Mouse (Mus musculus) kidney, embryonic 14.5 days (tissue): ENCODE results near the gene Etnk2. TPM values are rescaled to one million over a fixed set of nuclear protein-coding genes. Genes with fewer than 3 reads are reported as not detected.

ENCODE experiments used
- ATAC-seq: fragments of 200-750 bp; cut with Nextera tagmentation; 2 replicates; pipeline ENCODE4 v1.8.0; 2017; ENCODE audit warnings: moderate number of reproducible peaks, mild to moderate bottlenecking, moderate TSS enrichment, moderate library complexity; ENCODE audit not compliant: low FRiP score, low TSS enrichment
- H3K27ac ChIP-seq: fragments of 300-500 bp; sonication (generic); 2 replicates; pipeline ENCODE4 v1.5.1; 2014; ENCODE audit warnings: low read depth, mild to moderate bottlenecking, low read length, moderate library complexity, mixed read lengths
- H3K27me3 ChIP-seq: fragments of 300-500 bp; sonication (generic); 2 replicates; pipeline ENCODE4 v1.6.1; 2014; ENCODE audit warnings: mild to moderate bottlenecking, low read length; ENCODE audit not compliant: control insufficient read depth, insufficient read depth
- H3K36me3 ChIP-seq: fragments of 300-500 bp; sonication (generic); 2 replicates; pipeline ENCODE4 v1.6.1; 2014; ENCODE audit warnings: low read length, mixed read lengths; ENCODE audit not compliant: control insufficient read depth, insufficient read depth
- H3K4me1 ChIP-seq: fragments of 300-500 bp; sonication (generic); 2 replicates; pipeline ENCODE4 v1.6.1; 2014; ENCODE audit warnings: low read length, mixed read lengths; ENCODE audit not compliant: control insufficient read depth, insufficient read depth
- H3K4me2 ChIP-seq: fragments of 300-500 bp; sonication (generic); replicated peaks from 2 replicates; pipeline ENCODE4 v1.6.1; 2014; ENCODE audit warnings: low read depth, mild to moderate bottlenecking, low read length
- H3K4me3 ChIP-seq: fragments of 300-500 bp; sonication (generic); 2 replicates; pipeline ENCODE4 v1.5.1; 2014; ENCODE audit warnings: mild to moderate bottlenecking, low read length
- H3K9ac ChIP-seq: fragments of 300-500 bp; sonication (generic); 2 replicates; pipeline ENCODE4 v1.6.1; 2014; ENCODE audit warnings: low read depth, mild to moderate bottlenecking, low read length, moderate library complexity
- H3K9me3 ChIP-seq: fragments of 300-500 bp; sonication (generic); 2 replicates; pipeline ENCODE4 v1.6.1; 2016; ENCODE audit warnings: low read length; ENCODE audit not compliant: control insufficient read depth
- WGBS: fragments of 180-500 bp; shearing (Covaris S2); extraction: QIAGEN DNeasy Blood & Tissue Kit; methylation state at CpG from one replicate; pipeline ENCODE4 v1.1.7; 2014; 5-methylcytosine and 5-hydroxymethylcytosine counted together
- polyA plus RNA-seq: library from polyadenylated mRNA; unstranded; fragments of >200 nt; fragmentation: Nextera tagmentation; extraction: Ambion mirVana; gene quantifications from 2 replicates; pipeline ENCODE4 v1.2.1, GENCODE M21; 2014

Gene Etnk2
- polyA plus RNA-seq, 1 experiment from 2014 or later, result 2.0 TPM

DNA sequence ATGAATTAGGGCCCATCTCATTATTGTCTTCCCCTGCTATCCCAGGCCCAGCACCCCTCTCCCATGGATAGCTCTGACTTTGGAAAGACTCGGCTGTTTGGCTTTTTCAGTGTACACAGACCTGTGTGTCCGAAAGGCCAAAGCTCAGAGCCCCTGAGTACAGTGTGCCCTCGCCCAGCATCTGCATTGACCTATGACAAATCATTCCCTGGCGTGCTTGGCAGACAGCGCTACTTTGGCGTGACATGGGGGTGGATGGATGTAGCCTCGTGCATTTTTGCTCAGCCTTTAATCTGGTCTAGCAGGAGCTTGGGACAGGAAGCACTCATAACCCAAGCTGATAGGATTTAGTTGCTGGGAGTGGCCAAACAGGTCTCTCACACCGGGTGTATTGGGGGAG is 8.7 kb downstream of the Etnk2 start:
- Histone ChIP-seq H3K27me3 (no peaks in the 10 kb centered on the region; the same call in 1 of the 2 replicates), H3K36me3 (no peaks in the 10 kb centered on the region), H3K4me2 (no peak overlapping the region), H3K4me1 (peaks cover 8% of the 10 kb centered on the region), H3K9ac (no peak overlapping the region), H3K4me3 (no peak overlapping the region), H3K27ac (no peak overlapping the region), H3K9me3 (no peaks in the 10 kb centered on the region)
- no peak for ATAC-seq
- 49% methylated on average over 8 of the region's 8 CpGs for WGBS

DNA sequence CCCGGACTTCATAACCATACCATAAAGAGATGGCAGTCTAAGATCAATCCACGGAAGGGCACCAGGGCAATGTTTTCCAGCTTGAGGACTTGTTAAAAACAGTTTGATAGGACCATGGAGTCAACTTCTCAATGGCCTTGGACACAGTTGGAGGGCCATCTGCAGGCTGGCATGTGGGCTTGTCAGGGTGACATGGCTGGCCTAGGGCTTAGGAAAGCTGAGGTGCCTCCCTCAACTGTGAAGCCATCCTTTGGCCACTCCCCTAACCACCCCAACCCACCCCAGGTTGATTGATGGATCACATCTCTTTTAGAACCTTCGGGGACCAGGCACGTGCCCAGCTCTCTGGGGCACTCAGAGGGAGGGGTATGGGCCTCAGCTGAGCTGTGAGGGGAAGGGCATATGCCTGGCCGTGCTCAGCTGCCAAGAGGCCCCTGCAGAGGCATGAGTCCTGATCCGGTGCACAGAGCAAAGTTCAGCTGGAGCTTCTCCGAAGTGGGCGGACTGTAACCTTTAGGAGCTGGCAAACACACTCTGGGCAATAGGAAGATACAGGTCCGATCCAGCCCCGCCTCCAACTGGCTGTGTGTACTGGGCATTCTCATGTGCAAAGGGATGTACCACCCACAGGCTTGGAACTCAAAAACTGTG is 12.4 kb downstream of the Etnk2 start:
- H3K27me3 ChIP-seq, result no peaks in the 10 kb centered on the region
- no peaks in the 10 kb centered on the region for H3K9me3 ChIP-seq
- H3K9ac ChIP-seq, result no peak overlapping the region
- H3K4me3 ChIP-seq, result no peak overlapping the region
- H3K36me3 ChIP-seq, result no peaks in the 10 kb centered on the region
- WGBS, result 53% methylated on average over 10 of the region's 10 CpGs
- H3K27ac ChIP-seq, result no peak overlapping the region
- no peak for ATAC-seq
- no peak overlapping the region for H3K4me2 ChIP-seq
- peaks cover 3% of the 10 kb centered on the region; the same call in 1 of the 2 replicates for H3K4me1 ChIP-seq

DNA sequence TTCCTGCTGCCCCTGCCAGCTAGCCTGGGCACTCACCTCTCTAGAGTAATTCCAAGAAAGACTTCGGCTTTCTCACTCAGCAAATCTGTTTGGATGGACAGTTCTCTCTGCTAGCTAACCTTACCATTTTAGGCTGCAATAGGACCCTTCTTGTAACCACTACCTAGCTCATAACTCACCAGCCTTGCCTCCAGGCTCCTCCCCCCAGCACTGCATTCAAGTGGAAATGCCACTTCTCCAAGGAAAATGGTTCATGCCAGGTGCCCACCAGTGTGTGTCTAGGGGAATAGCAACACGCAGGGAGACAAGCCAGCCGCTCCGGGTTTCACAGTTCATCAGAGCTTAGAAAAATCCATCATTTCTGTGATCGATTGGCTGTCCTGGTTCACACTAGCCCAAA is 14.2 kb downstream of the Etnk2 start:
- Histone ChIP-seq H3K4me1 (peaks cover 3% of the 10 kb centered on the region; the same call in 1 of the 2 replicates), H3K27ac (no peak overlapping the region), H3K9ac (no peak overlapping the region), H3K4me2 (no peak overlapping the region), H3K4me3 (no peak overlapping the region), H3K9me3 (no peaks in the 10 kb centered on the region), H3K36me3 (peaks cover 1% of the 10 kb centered on the region; the same call in 1 of the 2 replicates), H3K27me3 (no peaks in the 10 kb centered on the region)
- no peak for ATAC-seq
- WGBS, result 78% methylated on average over 5 of the region's 5 CpGs

DNA sequence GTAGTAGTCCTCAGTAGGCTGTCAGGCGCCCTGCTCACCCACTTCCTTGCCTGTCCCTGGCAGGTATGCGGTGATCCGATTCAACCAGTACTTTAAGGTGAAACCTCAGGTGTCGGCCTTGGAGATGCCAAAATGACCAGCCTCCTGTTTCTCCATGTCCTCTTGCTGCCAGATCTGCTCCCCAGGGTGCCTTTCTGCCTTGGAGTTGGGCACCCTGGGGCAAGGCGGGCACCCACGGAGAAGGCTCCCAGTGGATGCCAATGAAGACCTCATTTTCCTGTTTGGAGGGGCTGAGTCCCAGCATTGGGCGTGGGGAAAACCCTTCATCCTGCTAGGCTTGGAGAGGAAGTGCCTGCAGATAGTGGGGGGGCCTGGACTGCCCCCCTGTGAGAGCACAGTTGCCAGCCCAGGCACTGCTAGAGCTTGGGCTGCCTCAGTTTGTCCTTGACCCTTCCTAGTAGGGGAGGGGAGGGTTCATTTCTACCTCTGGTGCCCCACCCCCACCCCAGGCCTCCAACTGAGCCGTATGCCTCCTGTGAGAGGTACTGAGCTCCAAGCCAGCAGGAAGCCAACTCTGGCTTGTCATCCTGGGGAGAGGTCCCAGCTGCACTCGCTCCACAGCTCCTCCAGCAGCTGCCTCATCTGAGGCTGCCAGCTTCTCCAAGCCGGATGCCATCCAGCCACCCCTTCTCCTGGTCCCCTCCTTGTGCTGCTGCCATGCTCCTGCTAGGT is 16.0 kb downstream of the Etnk2 start:
- no peak for ATAC-seq
- Histone ChIP-seq H3K4me3 (no peak overlapping the region), H3K9ac (no peak overlapping the region), H3K4me1 (peaks cover 3% of the 10 kb centered on the region; the same call in 1 of the 2 replicates), H3K9me3 (no peaks in the 10 kb centered on the region), H3K36me3 (peaks cover 20% of the 10 kb centered on the region; the same call in 1 of the 2 replicates), H3K4me2 (no peak overlapping the region), H3K27me3 (no peaks in the 10 kb centered on the region), H3K27ac (no peak overlapping the region)
- WGBS, result 68% methylated on average over 10 of the region's 10 CpGs

DNA sequence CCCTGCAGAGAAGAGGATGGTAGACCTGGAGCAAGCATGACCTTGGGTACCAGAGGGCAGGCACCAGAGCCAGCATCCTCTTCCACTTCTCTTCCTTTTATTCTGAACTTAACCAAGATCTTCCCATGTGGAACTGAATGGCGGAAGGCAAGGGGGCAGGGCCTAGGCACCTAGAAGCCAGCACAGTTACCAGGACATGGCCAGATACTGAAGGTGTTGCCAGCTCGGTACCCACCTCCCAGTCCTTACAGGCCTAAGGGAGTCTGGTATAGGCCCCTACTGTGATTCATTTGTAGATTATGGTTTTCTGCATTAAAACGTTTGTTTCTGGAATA is 16.6 kb downstream of the Etnk2 start:
- no peak overlapping the region for H3K4me3 ChIP-seq
- no peak overlapping the region for H3K9ac ChIP-seq
- H3K27ac ChIP-seq, result no peak overlapping the region
- peaks cover 25% of the 10 kb centered on the region for H3K36me3 ChIP-seq
- 64% methylated on average over 3 of the region's 3 CpGs for WGBS
- no peak for ATAC-seq
- no peaks in the 10 kb centered on the region for H3K27me3 ChIP-seq
- peaks cover 3% of the 10 kb centered on the region; the same call in 1 of the 2 replicates for H3K4me1 ChIP-seq
- H3K9me3 ChIP-seq, result no peaks in the 10 kb centered on the region
- no peak overlapping the region for H3K4me2 ChIP-seq

DNA sequence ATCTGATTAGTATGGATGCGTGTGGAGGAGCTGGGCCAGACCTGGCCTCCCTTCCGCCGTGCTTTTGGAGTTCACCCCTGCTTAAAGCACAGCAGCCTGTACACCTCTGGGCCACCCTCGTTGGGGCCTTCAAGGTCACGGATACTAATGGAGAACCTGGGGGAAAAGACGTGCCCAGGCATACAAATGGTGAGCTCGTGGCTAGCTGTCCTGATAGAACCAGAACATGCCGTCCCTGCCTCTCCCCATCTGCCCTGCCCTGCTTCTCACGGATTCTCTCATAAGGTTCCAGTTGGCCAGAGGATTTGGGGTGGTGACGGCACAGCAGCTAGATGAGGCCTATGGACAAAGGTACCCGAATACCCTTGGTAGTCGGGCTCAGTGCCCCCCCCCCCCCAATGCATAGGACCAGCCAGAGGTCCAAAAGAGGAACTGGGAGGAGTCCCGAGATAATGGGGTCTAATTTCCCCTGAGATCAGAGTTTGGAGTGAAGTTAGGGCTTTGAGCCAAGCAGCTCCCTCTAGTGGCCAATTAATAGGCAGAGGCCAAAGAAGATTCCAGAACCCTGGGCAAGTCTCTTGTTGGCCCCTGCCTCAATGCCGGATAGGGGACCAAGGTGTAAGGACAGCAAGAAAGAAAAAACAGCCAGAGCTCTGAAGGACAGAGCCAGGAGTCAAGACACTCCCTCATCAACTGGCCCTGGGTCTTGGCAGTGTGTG is 17.1 kb downstream of the Etnk2 start:
- H3K27ac ChIP-seq, result no peak overlapping the region
- H3K9me3 ChIP-seq, result no peaks in the 10 kb centered on the region
- H3K4me3 ChIP-seq, result no peak overlapping the region
- H3K4me2 ChIP-seq, result no peak overlapping the region
- H3K4me1 ChIP-seq, result peaks cover 3% of the 10 kb centered on the region; the same call in 1 of the 2 replicates
- H3K27me3 ChIP-seq, result no peaks in the 10 kb centered on the region
- 71% methylated on average over 14 of the region's 14 CpGs for WGBS
- H3K9ac ChIP-seq, result no peak overlapping the region
- no peak for ATAC-seq
- H3K36me3 ChIP-seq, result peaks cover 30% of the 10 kb centered on the region

DNA sequence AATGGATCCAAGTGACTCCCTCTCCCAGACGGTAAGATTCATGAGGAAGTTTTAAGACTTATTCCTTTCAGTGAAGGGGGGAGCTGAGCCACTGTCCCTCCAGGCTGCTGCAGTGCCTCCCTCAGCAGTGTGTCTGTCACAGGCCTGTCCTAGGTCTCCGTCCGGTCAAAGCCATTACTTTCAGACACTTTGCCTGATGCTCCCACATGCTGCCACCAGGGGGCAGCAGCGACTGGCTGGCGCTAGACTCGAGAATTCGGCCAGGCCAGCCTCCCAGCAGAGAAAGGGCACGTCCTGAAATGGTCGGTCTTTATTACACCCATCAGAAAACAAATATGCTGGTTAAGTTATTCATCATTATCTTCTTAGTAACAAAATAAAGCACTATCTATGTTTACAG is 18.6 kb downstream of the Etnk2 start:
- Histone ChIP-seq H3K27me3 (no peaks in the 10 kb centered on the region), H3K4me1 (peaks cover 3% of the 10 kb centered on the region; the same call in 1 of the 2 replicates), H3K9me3 (no peaks in the 10 kb centered on the region), H3K9ac (no peak overlapping the region), H3K4me3 (no peak overlapping the region), H3K4me2 (no peak overlapping the region), H3K36me3 (peaks cover 44% of the 10 kb centered on the region), H3K27ac (no peak overlapping the region)
- ATAC-seq, result peak; percentile 24; the same call in 1 of the 2 replicates
- 7% methylated on average over 9 of the region's 9 CpGs for WGBS

DNA sequence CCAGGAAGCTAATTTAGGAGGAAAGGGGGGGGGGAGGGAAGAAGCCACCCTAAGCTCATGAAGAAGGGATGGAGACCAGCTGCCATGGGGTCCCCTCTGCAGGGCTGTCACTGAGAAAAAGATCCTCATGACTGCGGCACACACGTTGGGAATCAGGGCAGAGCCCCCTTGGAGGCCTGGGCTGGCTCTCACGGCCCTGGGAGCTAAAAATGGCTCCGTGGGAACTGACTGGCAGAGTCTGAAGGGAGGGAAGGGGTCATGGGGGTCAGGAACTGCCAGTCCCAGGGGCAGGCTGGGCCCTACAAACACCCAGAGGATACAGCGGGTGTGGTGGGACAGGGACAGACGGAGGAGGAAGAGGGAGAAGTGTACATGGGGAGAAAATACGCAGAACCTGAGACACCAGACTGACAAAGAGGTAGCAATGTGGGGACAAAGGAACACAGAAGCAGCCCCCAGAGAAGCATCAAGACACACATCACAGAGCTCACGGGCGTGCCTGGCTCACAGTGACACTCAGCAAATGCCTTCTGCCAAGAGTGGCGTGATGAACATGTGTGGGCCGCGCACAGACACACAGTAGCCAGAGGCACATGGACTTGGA is 19.3 kb downstream of the Etnk2 start:
- H3K27ac ChIP-seq, result no peak overlapping the region; the same call in 1 of the 2 replicates
- no peaks in the 10 kb centered on the region for H3K27me3 ChIP-seq
- peaks cover 50% of the 10 kb centered on the region for H3K36me3 ChIP-seq
- no peak overlapping the region for H3K9ac ChIP-seq
- H3K4me2 ChIP-seq, result no peak overlapping the region
- ATAC-seq, result no peak
- 54% methylated on average over 12 of the region's 12 CpGs for WGBS
- H3K9me3 ChIP-seq, result no peaks in the 10 kb centered on the region
- H3K4me3 ChIP-seq, result no peak overlapping the region
- peaks cover 3% of the 10 kb centered on the region; the same call in 1 of the 2 replicates for H3K4me1 ChIP-seq
